In genomic region chr19:40647319-40648158, GRCm38 (mm10) we compare ENCODE assay signal across 10 mouse cellular contexts. TPM values are rescaled to one million over a fixed set of nuclear protein-coding genes. Genes with fewer than 3 reads are reported as not detected.
DNase-seq lines count a peak whose midpoint lies in the region; ATAC-seq and TF ChIP-seq lines count a peak whose summit lies in the region.
"Had no signal": no experiment of that assay in that cellular context is flagged by ENCODE, and none has a peak within 500 bp of the region (broad histone marks: within the 10 kb centered on the region; RNA-seq: fewer than 3 reads in every experiment).

No protein-coding gene starts in this region.

- no peak for TF ChIP-seq CTCF in hindbrain, postnatal 0 days (IDR thresholded peaks at IDR 0.05; ENCODE audit: low read depth)

- H3K9ac ChIP-seq in hindbrain, embryonic 15.5 days = no peak overlapping the region
- H3K9ac ChIP-seq in hindbrain, postnatal 0 days (replicated peaks; ENCODE audit: low read length) = no peak overlapping the region
- H3K9ac ChIP-seq in limb, embryonic 15.5 days = no peak overlapping the region
- H3K9ac ChIP-seq: midbrain, embryonic 12.5 days had no signal

- H3K27ac ChIP-seq in hindbrain, embryonic 15.5 days (replicated peaks) = peak overlapping the region; percentile 28; the same call in 1 of the 2 replicates
- H3K27ac ChIP-seq in hindbrain, postnatal 0 days = no peak overlapping the region
- H3K27ac ChIP-seq in limb, embryonic 15.5 days = 0 out of 2 replicates have a peak overlapping the region, but pooled peaks have one; percentile 40
- H3K27ac ChIP-seq in forebrain, embryonic 10.5 days = no peak overlapping the region
- H3K27ac ChIP-seq: midbrain, embryonic 12.5 days had no signal

- intact Hi-C loops in heart, postnatal 10 days (cut with DNase I) = loop anchor here (5.0 kb wide), 1 partner anchor 55 kb away; no protein-coding TSS in a partner anchor

- H3K4me2 ChIP-seq in hindbrain, embryonic 15.5 days = no peak overlapping the region
- H3K4me2 ChIP-seq in hindbrain, postnatal 0 days (ENCODE audit: low read depth, low read length) = no peak overlapping the region
- no peak overlapping the region for H3K4me2 ChIP-seq in limb, embryonic 15.5 days
- H3K4me2 ChIP-seq: midbrain, embryonic 12.5 days had no signal

- no peaks in the 10 kb centered on the region for H3K9me3 ChIP-seq in hindbrain, embryonic 15.5 days
- H3K9me3 ChIP-seq in hindbrain, postnatal 0 days (ENCODE audit: low read length) = no peaks in the 10 kb centered on the region
- H3K9me3 ChIP-seq in limb, embryonic 15.5 days = no peaks in the 10 kb centered on the region
- no peaks in the 10 kb centered on the region for H3K9me3 ChIP-seq in forebrain, embryonic 10.5 days
- H3K9me3 ChIP-seq: midbrain, embryonic 12.5 days had no signal

- DNase-seq in hindbrain, postnatal 0 days (ENCODE audit: low spot score) = no peak
- DNase-seq in heart, postnatal 10 days = peak; percentile 43 to 48
- DNase-seq in forebrain, embryonic 10.5 days (ENCODE audit: extremely low spot score, low spot score) = no peak
- DNase-seq in right cerebral cortex, adult 2 months (ENCODE audit: low spot score in 2 of 2) = no peak
- DNase-seq: cerebellum, adult 9-11 months had no signal

- WGBS in hindbrain, embryonic 15.5 days = 67% methylated on average over 9 of the region's 9 CpGs
- WGBS in hindbrain, postnatal 0 days = 61% methylated on average over 9 of the region's 9 CpGs
- WGBS in limb, embryonic 15.5 days = 50% methylated on average over 9 of the region's 9 CpGs
- WGBS in forebrain, embryonic 10.5 days = 75% methylated on average over 9 of the region's 9 CpGs

- H3K4me1 ChIP-seq in hindbrain, embryonic 15.5 days (replicated peaks) = no peaks in the 10 kb centered on the region
- H3K4me1 ChIP-seq in hindbrain, postnatal 0 days (ENCODE audit: insufficient read depth, low read length) = no peaks in the 10 kb centered on the region
- 0 out of 2 replicates have a peak, but pooled peaks cover 4% of the 10 kb centered on the region for H3K4me1 ChIP-seq in limb, embryonic 15.5 days
- peaks cover 13% of the 10 kb centered on the region; the same call in 1 of the 2 replicates for H3K4me1 ChIP-seq in forebrain, embryonic 10.5 days
- H3K4me1 ChIP-seq: midbrain, embryonic 12.5 days had no signal

- ATAC-seq in hindbrain, embryonic 15.5 days (ENCODE audit: low FRiP score, low read depth) = no peak
- ATAC-seq in hindbrain, postnatal 0 days = no peak
- ATAC-seq in common myeloid progenitor, adult 5-6 weeks (replicated peaks; ENCODE audit: low read depth, poor library complexity, severe bottlenecking) = peak; percentile 68
- peak; percentile 55; the same call in 1 of the 2 replicates for ATAC-seq in limb, embryonic 15.5 days (ENCODE audit: insufficient number of reproducible peaks, low FRiP score, low TSS enrichment, low read depth)
- no peak for ATAC-seq in inflammation-experienced regulatory T-cells, adult 6 months

- H3K4me3 ChIP-seq in hindbrain, embryonic 15.5 days = no peak overlapping the region
- H3K4me3 ChIP-seq in hindbrain, postnatal 0 days (ENCODE audit: low read length) = no peak overlapping the region
- H3K4me3 ChIP-seq in limb, embryonic 15.5 days = no peak overlapping the region
- no peak overlapping the region for H3K4me3 ChIP-seq in forebrain, embryonic 10.5 days
- H3K4me3 ChIP-seq: midbrain, embryonic 12.5 days had no signal

- no peaks in the 10 kb centered on the region for H3K36me3 ChIP-seq in hindbrain, embryonic 15.5 days
- no peaks in the 10 kb centered on the region for H3K36me3 ChIP-seq in hindbrain, postnatal 0 days (ENCODE audit: insufficient read depth, low read length)
- H3K36me3 ChIP-seq in limb, embryonic 15.5 days = no peaks in the 10 kb centered on the region
- no peaks in the 10 kb centered on the region for H3K36me3 ChIP-seq in forebrain, embryonic 10.5 days (replicated peaks)
- H3K36me3 ChIP-seq: midbrain, embryonic 12.5 days had no signal

- no peaks in the 10 kb centered on the region for H3K27me3 ChIP-seq in hindbrain, embryonic 15.5 days
- no peaks in the 10 kb centered on the region for H3K27me3 ChIP-seq in hindbrain, postnatal 0 days (ENCODE audit: insufficient read depth, low read length)
- H3K27me3 ChIP-seq in limb, embryonic 15.5 days = no peaks in the 10 kb centered on the region
- no peaks in the 10 kb centered on the region for H3K27me3 ChIP-seq in forebrain, embryonic 10.5 days (ENCODE audit: poor library complexity, severe bottlenecking)
- H3K27me3 ChIP-seq: midbrain, embryonic 12.5 days had no signal

RNA-seq across cellular contexts. Expression of gene Entpd1, which starts 35.4 kb away (rescaled TPM):
- polyA plus RNA-seq in hindbrain, embryonic 15.5 days (2015; fragmentation: Nextera tagmentation; extraction: Ambion mirVana) = 9.0 and 9.1 TPM in 2 replicates
- total RNA-seq in hindbrain, postnatal 0 days (2014; rRNA removed) = 8.2 and 12.4 TPM in 2 replicates
- polyA plus RNA-seq in hindbrain, postnatal 0 days (2015; fragmentation: Nextera tagmentation; extraction: Ambion mirVana) = 6.9 and 7.2 TPM in 2 replicates
- total RNA-seq in common myeloid progenitor, adult 5-6 weeks (2017) = 7.8 and 11.9 TPM in 2 replicates
- 10 to 100 TPM; 33.4 to 42.2 TPM for total RNA-seq in heart, postnatal 10 days (2021)
- polyA plus RNA-seq in limb, embryonic 15.5 days (2015; fragmentation: Nextera tagmentation; extraction: Ambion mirVana) = 11.2 and 13.2 TPM in 2 replicates
- polyA plus RNA-seq in forebrain, embryonic 10.5 days (2016; fragmentation: Nextera tagmentation; extraction: Ambion mirVana) = 2.6 and 3.7 TPM in 2 replicates
- 10 to 100 TPM; 46.8 to 61.9 (median 50.3) TPM for polyA plus RNA-seq in inflammation-experienced regulatory T-cells, adult 6 months (2017; shearing (Covaris generic))

RNA-seq across cellular contexts. Expression of gene Tctn3, which starts 35.5 kb away (rescaled TPM):
- polyA plus RNA-seq in hindbrain, embryonic 15.5 days (2015; fragmentation: Nextera tagmentation; extraction: Ambion mirVana) = 13.2 and 14.2 TPM in 2 replicates
- total RNA-seq in hindbrain, postnatal 0 days (2014; rRNA removed) = 32.9 and 39.4 TPM in 2 replicates
- 13.6 and 14.4 TPM in 2 replicates for polyA plus RNA-seq in hindbrain, postnatal 0 days (2015; fragmentation: Nextera tagmentation; extraction: Ambion mirVana)
- 6.0 and 6.8 TPM in 2 replicates for total RNA-seq in common myeloid progenitor, adult 5-6 weeks (2017)
- total RNA-seq in heart, postnatal 10 days (2021) = 1 to 10 TPM; 8.9 to 9.3 TPM
- 12.5 and 13.9 TPM in 2 replicates for polyA plus RNA-seq in limb, embryonic 15.5 days (2015; fragmentation: Nextera tagmentation; extraction: Ambion mirVana)
- 12.0 and 12.6 TPM in 2 replicates for polyA plus RNA-seq in forebrain, embryonic 10.5 days (2016; fragmentation: Nextera tagmentation; extraction: Ambion mirVana)
- 1 to 10 TPM; 5.8 to 9.4 (median 9.1) TPM for polyA plus RNA-seq in inflammation-experienced regulatory T-cells, adult 6 months (2017; shearing (Covaris generic))

RNA-seq across cellular contexts. Expression of gene Aldh18a1, which starts 59.3 kb away (rescaled TPM):
- 51.4 and 53.9 TPM in 2 replicates for polyA plus RNA-seq in hindbrain, embryonic 15.5 days (2015; fragmentation: Nextera tagmentation; extraction: Ambion mirVana)
- total RNA-seq in hindbrain, postnatal 0 days (2014; rRNA removed) = 57.0 and 57.7 TPM in 2 replicates
- 32.5 and 33.0 TPM in 2 replicates for polyA plus RNA-seq in hindbrain, postnatal 0 days (2015; fragmentation: Nextera tagmentation; extraction: Ambion mirVana)
- 49.1 and 58.7 TPM in 2 replicates for total RNA-seq in common myeloid progenitor, adult 5-6 weeks (2017)
- 10 to 100 TPM; 15.6 to 19.6 TPM for total RNA-seq in heart, postnatal 10 days (2021)
- polyA plus RNA-seq in limb, embryonic 15.5 days (2015; fragmentation: Nextera tagmentation; extraction: Ambion mirVana) = 78.0 and 79.7 TPM in 2 replicates
- 114 and 115 TPM in 2 replicates for polyA plus RNA-seq in forebrain, embryonic 10.5 days (2016; fragmentation: Nextera tagmentation; extraction: Ambion mirVana)
- polyA plus RNA-seq in inflammation-experienced regulatory T-cells, adult 6 months (2017; shearing (Covaris generic)) = 10 to 100 TPM; 34.5 to 39.7 (median 38.7) TPM

Comparison
In these comparisons a context has a peak if more than half of its experiments do, and no peak if none do; other contexts are left out.
1. H3K27ac ChIP-seq: peak in hindbrain, embryonic 15.5 days (single experiment) and limb, embryonic 15.5 days (single experiment); none in hindbrain, postnatal 0 days (single experiment) and forebrain, embryonic 10.5 days (single experiment).
2. ATAC-seq: peak in common myeloid progenitor, adult 5-6 weeks (single experiment) and limb, embryonic 15.5 days (single experiment); none in hindbrain, embryonic 15.5 days (single experiment), hindbrain, postnatal 0 days (single experiment) and inflammation-experienced regulatory T-cells, adult 6 months (single experiment).
3. DNase-seq: peak in heart, postnatal 10 days (2 of 2); none in hindbrain, postnatal 0 days (single experiment), forebrain, embryonic 10.5 days (single experiment) and right cerebral cortex, adult 2 months (0 of 2).